Mouse (Mus musculus): ENCODE results near the gene Mrpl43.

DNA sequence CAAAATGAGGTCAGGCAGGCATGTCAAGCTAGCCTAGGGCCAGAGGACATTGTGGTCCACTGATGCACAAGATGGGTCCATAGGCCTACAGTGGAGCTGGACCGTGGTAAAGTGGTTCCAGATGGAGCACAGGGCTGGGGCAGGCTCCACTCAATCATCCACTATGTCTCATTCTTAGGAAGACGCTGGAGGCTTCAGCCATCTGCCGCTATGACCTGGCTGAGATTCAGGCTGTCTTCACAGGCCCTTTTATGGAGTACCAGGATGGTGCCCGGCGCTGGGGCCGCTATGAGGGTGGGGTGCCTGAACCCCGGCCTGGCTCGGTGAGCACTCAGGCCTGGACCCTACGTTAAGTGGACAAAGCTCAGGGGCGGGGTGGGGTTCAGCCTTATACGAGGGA, 8.5 kb downstream of the Mrpl43 start:
- TF ChIP-seq POLR2A (IDR thresholded peaks at IDR 0.05; ENCODE audit: low read depth, low read length), result no peak
- no peak for TF ChIP-seq CTCF (IDR thresholded peaks at IDR 0.05; ENCODE audit: extremely low read depth, insufficient read depth, insufficient read length, insufficient replicate concordance)

All from spleen, adult 2 months (tissue).